Mouse (Mus musculus) CH12.LX (cell line): ENCODE data around the gene Vmn2r113. TPM values are rescaled to one million over a fixed set of nuclear protein-coding genes. Genes with fewer than 3 reads are reported as not detected.
"Not testable (repeated sequence)": the region's sequence is repeated elsewhere in the genome, so short reads cannot be mapped to it uniquely, and the experiment has no call there.

Experiments used
- DNase-seq: peaks from one replicate; pipeline ENCODE4 v3.0.0-alpha.2; 2013; ENCODE audit errors: extremely low read depth
- H3K27ac ChIP-seq: 2 replicates; pipeline ENCODE4 v1.5.1; 2012; ENCODE audit warnings: low read depth, mild to moderate bottlenecking, control low read depth, moderate library complexity; ENCODE audit not compliant: insufficient read depth
- H3K27me3 ChIP-seq: replicated peaks from 2 replicates; pipeline ENCODE3; 2012; ENCODE audit warnings: inconsistent platforms
- H3K36me3 ChIP-seq, 2 experiments: replicated peaks in 1 of 2; 2 replicates each; pipeline versions ENCODE3 to v1.6.1; 2012; ENCODE audit warnings: inconsistent platforms in 1 of 2, low read length in 1 of 2, mild to moderate bottlenecking in 1 of 2, mixed read lengths in 1 of 2, moderate library complexity in 1 of 2; ENCODE audit not compliant: control insufficient read depth in 1 of 2, insufficient read depth in 1 of 2
- H3K4me1 ChIP-seq, 2 experiments: 2 replicates each; pipeline ENCODE4 v1.6.1; 2012; ENCODE audit warnings: inconsistent platforms in 1 of 2, moderate library complexity in 1 of 2; ENCODE audit not compliant: insufficient read depth in 2 of 2, control insufficient read depth in 1 of 2
- H3K4me2 ChIP-seq: 2 replicates; pipeline ENCODE4 v1.6.1; 2012; ENCODE audit warnings: low read depth, mild to moderate bottlenecking, control low read depth; ENCODE audit not compliant: poor library complexity, insufficient read depth, severe bottlenecking
- H3K4me3 ChIP-seq, 3 experiments: fragments of 150-350 bp in 1 of 3; sonication (generic) in 1 of 3; replicated peaks in 1 of 3; 2 replicates each; pipeline versions ENCODE3 to v1.5.1; 2011 to 2012; ENCODE audit warnings: low read depth in 2 of 3, low read length in 2 of 3, mild to moderate bottlenecking in 2 of 3, moderate library complexity in 2 of 3, control low read depth in 1 of 3, improper control_type of control experiment in 1 of 3, inconsistent platforms in 1 of 3, mixed read lengths in 1 of 3; ENCODE audit not compliant: poor library complexity in 1 of 3
- H3K79me2 ChIP-seq: replicated peaks from 2 replicates; pipeline ENCODE4 v1.6.1; 2012; ENCODE audit warnings: mild to moderate bottlenecking, moderate library complexity; ENCODE audit not compliant: control insufficient read depth, poor library complexity, insufficient read depth, severe bottlenecking; ENCODE audit errors: extremely low read depth
- H3K9ac ChIP-seq: 2 replicates; pipeline ENCODE4 v1.6.1; 2012; ENCODE audit warnings: low read depth, mild to moderate bottlenecking, control low read depth, moderate library complexity; ENCODE audit not compliant: insufficient read depth
- H3K9me3 ChIP-seq: replicated peaks from 2 replicates; pipeline ENCODE3; 2012; ENCODE audit warnings: low read length, inconsistent platforms, mixed read lengths
- dilution Hi-C: fragments of 300-500 bp; cut with MboI; formaldehyde crosslinking; loops from 2 replicates; pipeline ENCODE4 v1.14.3; 2020; ENCODE audit warnings: low sequenced_read_pairs; ENCODE audit not compliant: extremely low pct_unique_long_range_greater_than_20kb, extremely low pct_ligation_motif_present
- in situ Hi-C: fragments of 300-500 bp; cut with MboI; formaldehyde crosslinking; loops from 3 replicates; pipeline ENCODE4 v1.14.3; 2019; ENCODE audit warnings: low sequenced_read_pairs, low pct_ligation_motif_present, low pct_unique_long_range_greater_than_20kb, mixed read lengths
- polyA plus RNA-seq: library from polyadenylated mRNA; unstranded; fragments of >175 nt; gene quantifications from 2 replicates; pipeline ENCODE4 v1.2.1, GENCODE M21; 2012; ENCODE audit warnings: low read depth; ENCODE audit not compliant: insufficient read length
- total RNA-seq, 2 experiments: library from RNA; depleted of rRNA; stranded (reverse); fragments of 300-350 nt in 1 of 2; fragments of >200 nt in 1 of 2; gene quantifications; 2 replicates each; pipeline ENCODE4 v1.2.3; 2012 to 2014

Vmn2r113 gene
- not detected in 2 replicates for total RNA-seq (2012; rRNA removed)
- total RNA-seq (2014; rRNA removed), result not detected in 2 replicates
- not detected in 2 replicates for polyA plus RNA-seq

DNA sequence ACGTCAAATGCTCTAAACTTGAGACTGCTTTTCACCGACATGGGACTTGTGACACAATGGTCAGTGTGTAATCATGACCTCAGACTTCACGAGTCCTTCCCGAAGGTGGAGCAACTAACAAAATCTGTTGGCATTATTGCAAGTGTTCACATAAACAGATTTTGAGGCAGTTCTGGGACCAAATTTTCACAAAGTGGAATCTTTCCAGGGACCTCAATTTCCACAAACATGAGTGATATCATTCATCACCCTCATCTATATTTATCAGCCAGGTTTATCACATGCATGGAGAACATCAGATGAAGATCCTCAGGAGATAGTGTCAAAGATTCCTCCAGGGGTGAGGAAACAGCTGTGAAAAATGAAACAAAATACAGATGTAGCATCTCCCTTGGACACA lies at the start of gene Vmn2r113:
TSS of gene Vmn2r113 (plus strand) at position 301 of the 400 bp plus-strand sequence.
- H3K27ac ChIP-seq, H3K36me3 ChIP-seq, dilution Hi-C loops, H3K4me3 ChIP-seq, H3K4me2 ChIP-seq, DNase-seq, H3K9me3 ChIP-seq, H3K27me3 ChIP-seq, H3K79me2 ChIP-seq, in situ Hi-C loops, H3K9ac ChIP-seq, H3K4me1 ChIP-seq: not testable (repeated sequence)

Other genes with a start within 250 kb of the Vmn2r113 start
- 4.2 and 4.7 TPM in 2 replicates for gene Zfp945, start 75.8 kb upstream of the Vmn2r113 start, total RNA-seq (2012; rRNA removed)
- gene Zfp945, start 75.8 kb upstream of the Vmn2r113 start, total RNA-seq (2014; rRNA removed), result 8.1 and 10.7 TPM in 2 replicates
- gene Zfp945, start 75.8 kb upstream of the Vmn2r113 start, polyA plus RNA-seq, result 6.0 and 6.1 TPM in 2 replicates
- not detected in 2 replicates for gene Vmn2r-ps130, start 118.2 kb downstream of the Vmn2r113 start, total RNA-seq (2012; rRNA removed)
- gene Vmn2r-ps130, start 118.2 kb downstream of the Vmn2r113 start, total RNA-seq (2014; rRNA removed), result not detected in 2 replicates
- not detected in 2 replicates for gene Vmn2r-ps130, start 118.2 kb downstream of the Vmn2r113 start, polyA plus RNA-seq